Mouse (Mus musculus) kidney, adult 2 months (tissue): ENCODE measurements around the gene Fcgr3.

Source experiments
- CTCF ChIP-seq: fragments of 200-500 bp; conservative IDR thresholded peaks from 2 replicates; pipeline ENCODE4 v1.5.1; 2011; ENCODE audit warnings: low read depth, mild to moderate bottlenecking, control low read depth, low read length, moderate library complexity, mixed read lengths; ENCODE audit not compliant: insufficient read depth, insufficient read length
- POLR2A ChIP-seq: fragments of 200-500 bp; IDR thresholded peaks from one replicate; pipeline ENCODE4 v1.6.1; 2011; ENCODE audit warnings: low read depth, low read length, control low read depth

- TF ChIP-seq CTCF, result no peak
- no peak for TF ChIP-seq POLR2A
These were observed 18.2 kb downstream of the Fcgr3 start for GRCm38 (mm10) chr1:171046501-171046900.
